Mouse (Mus musculus): ENCODE measurements around the gene Olfr763.
"Not testable (repeated sequence)": the region's sequence is repeated elsewhere in the genome, so short reads cannot be mapped to it uniquely, and the experiment has no call there.

The Olfr763 gene

DNA sequence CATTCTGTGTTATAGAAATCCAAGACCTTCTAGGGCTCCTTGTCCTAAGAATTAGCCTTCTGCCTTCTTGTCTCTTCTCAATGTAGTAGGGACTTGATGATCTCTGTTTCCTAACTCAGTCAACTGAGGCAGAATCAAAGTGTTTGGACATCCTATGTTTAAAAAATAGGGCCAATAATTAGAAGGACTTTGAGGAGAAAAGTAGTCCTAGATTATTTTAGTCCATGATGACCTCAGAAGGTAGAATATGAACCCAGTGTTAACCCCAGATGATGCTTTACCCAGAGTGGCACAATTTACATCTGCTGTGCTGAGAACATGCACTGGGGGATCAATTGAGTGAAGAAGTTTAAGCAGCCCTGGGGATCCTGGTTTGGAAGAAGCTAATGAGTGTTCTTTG lies 39.3 kb downstream of the Olfr763 start, which contains the start of gene Olfr765:
TSS of gene Olfr765 (minus strand) at position 101 of the 400 bp plus-strand sequence.
- DNase-seq = not testable (repeated sequence)

Data from cerebellum, adult 11 months (tissue).